Mouse (Mus musculus) CH12.LX (cell line): Measurements from ENCODE around the gene Cspg4.

Experiments used
- GABPA ChIP-seq: IDR thresholded peaks from 2 replicates; pipeline ENCODE4 v1.6.1; 2012; ENCODE audit warnings: low read depth, low read length, improper control_type of control experiment, inconsistent platforms; ENCODE audit not compliant: insufficient replicate concordance
- UBTF ChIP-seq: IDR thresholded peaks from 2 replicates; pipeline ENCODE4 v1.6.1; 2012; ENCODE audit warnings: low read depth, mild to moderate bottlenecking, inconsistent platforms, low read length, improper control_type of control experiment, moderate library complexity
- ZMIZ1 ChIP-seq: IDR thresholded peaks from 2 replicates; pipeline ENCODE4 v1.6.1; 2012; ENCODE audit warnings: low read depth, mild to moderate bottlenecking, inconsistent platforms, low read length, improper control_type of control experiment
- ZNF384 ChIP-seq: IDR thresholded peaks from 2 replicates; pipeline ENCODE4 v1.6.1; 2012; ENCODE audit warnings: low read depth, low read length, improper control_type of control experiment, inconsistent platforms

- TF ChIP-seq GABPA (no peak), ZNF384 (no peak), UBTF (no peak), ZMIZ1 (no peak)
Measured at GRCm38 (mm10) chr9:56850128-56850904, 14.5 kb upstream of the Cspg4 start.
